Mouse (Mus musculus) left cerebral cortex, adult 18-20 months (tissue): Measurements from ENCODE around the gene Rab38. TPM values are rescaled to one million over a fixed set of nuclear protein-coding genes. Genes with fewer than 3 reads are reported as not detected.

Experiments
- DNase-seq, 2 experiments: peaks; one replicate each; pipeline ENCODE4 v3.0.0; 2021 to 2022; ENCODE audit warnings: low spot score in 2 of 2, mixed read lengths in 1 of 2
- long read RNA-seq, 2 experiments: library from polyadenylated mRNA; stranded (forward); transcript quantifications; one replicate each; pipeline ENCODE4 v2.0.0; 2021
- total RNA-seq, 2 experiments: library from RNA; stranded (reverse); gene quantifications; 2 replicates each; pipeline ENCODE4 v1.2.3; 2021

Gene Rab38
- total RNA-seq = under 1 TPM in 1 of 2 experiments, not detected in 1; 0.53 TPM
- long read RNA-seq, experiment 1 = 0 reads
- long read RNA-seq, experiment 2 = 0 reads

- peak; percentile 14 to 16 for DNase-seq
Measured at GRCm38 (mm10) chr7:88429786-88430691, at the start of gene Rab38. TSS of gene Rab38 (plus strand) at chr7:88430273.

- DNase-seq = no peak
Measured at GRCm38 (mm10) chr7:88394568-88394967, 35.5 kb upstream of the Rab38 start.

- DNase-seq = no peak
Measured at GRCm38 (mm10) chr7:88395745-88396144, 34.3 kb upstream of the Rab38 start.

GRCm38 (mm10) chr7:88405311-88405710, 24.8 kb upstream of the Rab38 start:
- DNase-seq = no peak

- DNase-seq = no peak
Measured at GRCm38 (mm10) chr7:88406466-88406865, 23.6 kb upstream of the Rab38 start.

- DNase-seq = no peak
Measured at GRCm38 (mm10) chr7:88421821-88422220, 8.3 kb upstream of the Rab38 start.

GRCm38 (mm10) chr7:88423889-88424288, 6.2 kb upstream of the Rab38 start:
- DNase-seq = no peak

- no peak for DNase-seq
Measured at GRCm38 (mm10) chr7:88425744-88426143, 4.3 kb upstream of the Rab38 start.

GRCm38 (mm10) chr7:88427484-88427883, 2.6 kb upstream of the Rab38 start:
- DNase-seq = no peak

- no peak for DNase-seq
Measured at GRCm38 (mm10) chr7:88430692-88431084, 615 bp downstream of the Rab38 start.

GRCm38 (mm10) chr7:88440301-88440700, 10.2 kb downstream of the Rab38 start:
- DNase-seq = no peak

GRCm38 (mm10) chr7:88442649-88443048, 12.6 kb downstream of the Rab38 start:
- no peak for DNase-seq

GRCm38 (mm10) chr7:88443435-88443834, 13.4 kb downstream of the Rab38 start:
- no peak for DNase-seq

GRCm38 (mm10) chr7:88445320-88445903, 15.3 kb downstream of the Rab38 start:
- no peak for DNase-seq

- DNase-seq = no peak
Measured at GRCm38 (mm10) chr7:88453234-88453633, 23.2 kb downstream of the Rab38 start.

GRCm38 (mm10) chr7:88457827-88458226, 27.8 kb downstream of the Rab38 start:
- no peak for DNase-seq

GRCm38 (mm10) chr7:88467754-88468153, 37.7 kb downstream of the Rab38 start:
- no peak for DNase-seq

GRCm38 (mm10) chr7:88482110-88482619, 52.1 kb downstream of the Rab38 start:
- DNase-seq = no peak

GRCm38 (mm10) chr7:88482628-88483027, 52.6 kb downstream of the Rab38 start:
- no peak for DNase-seq

GRCm38 (mm10) chr7:88491020-88491419, 60.9 kb downstream of the Rab38 start:
- DNase-seq = no peak

- DNase-seq = no peak
Measured at GRCm38 (mm10) chr7:88502217-88502817, 72.2 kb downstream of the Rab38 start.

GRCm38 (mm10) chr7:88509748-88510147, 79.7 kb downstream of the Rab38 start:
- DNase-seq = no peak
